Comparison of ENCODE assay signal across 8 mouse cellular contexts in genomic region chr7:135734911-135735646, GRCm38 (mm10). TPM values are rescaled to one million over a fixed set of nuclear protein-coding genes. Genes with fewer than 3 reads are reported as not detected.
DNase-seq lines count a peak whose midpoint lies in the region; ATAC-seq and TF ChIP-seq lines count a peak whose summit lies in the region.

No protein-coding gene starts in this region.

- no peak overlapping the region for H3K9ac ChIP-seq in forebrain, postnatal 0 days
- no peak overlapping the region for H3K9ac ChIP-seq in forebrain, embryonic 11.5 days (ENCODE audit: low read length)
- H3K9ac ChIP-seq in lung, embryonic 15.5 days: no peak overlapping the region
- H3K9ac ChIP-seq in neural tube, embryonic 13.5 days: no peak overlapping the region

- H3K27ac ChIP-seq in forebrain, postnatal 0 days (ENCODE audit: low read depth, low read length): no peak overlapping the region
- no peak overlapping the region for H3K27ac ChIP-seq in forebrain, embryonic 11.5 days (ENCODE audit: low read depth, low read length)
- H3K27ac ChIP-seq in lung, embryonic 15.5 days: peak overlapping the region; percentile 67
- no peak overlapping the region for H3K27ac ChIP-seq in neural tube, embryonic 13.5 days (replicated peaks)

- no peak for ATAC-seq in forebrain, postnatal 0 days
- ATAC-seq in forebrain, embryonic 11.5 days (replicated peaks; ENCODE audit: low FRiP score): no peak; the same call in 1 of the 2 replicates
- ATAC-seq in lung, embryonic 15.5 days (ENCODE audit: borderline replicate concordance, extremely low read depth, low FRiP score, low TSS enrichment): 0 out of 2 replicates have a peak, but pooled peaks have one; percentile 46
- ATAC-seq in inflammation-experienced regulatory T-cells, adult 6 months: peak; percentile 3
- ATAC-seq in neural tube, embryonic 13.5 days (ENCODE audit: low read depth): peak; percentile 16; the same call in 1 of the 2 replicates

- no peaks in the 10 kb centered on the region for H3K9me3 ChIP-seq in forebrain, postnatal 0 days (ENCODE audit: low read length)
- no peaks in the 10 kb centered on the region for H3K9me3 ChIP-seq in forebrain, embryonic 11.5 days (ENCODE audit: control insufficient read depth, low read length)
- no peaks in the 10 kb centered on the region for H3K9me3 ChIP-seq in lung, embryonic 15.5 days
- no peaks in the 10 kb centered on the region for H3K9me3 ChIP-seq in neural tube, embryonic 13.5 days

- no peak for DNase-seq in forebrain, postnatal 0 days
- DNase-seq in forebrain, embryonic 11.5 days (ENCODE audit: low spot score): no peak
- no peak for DNase-seq in lung, adult 2 months
- DNase-seq in cerebellum, adult 9-11 months: no peak
- DNase-seq in cerebellum, adult 18-20 months: no peak

- 82% methylated on average over 9 of the region's 9 CpGs for WGBS in forebrain, postnatal 0 days
- 85% methylated on average over 9 of the region's 9 CpGs for WGBS in forebrain, embryonic 11.5 days
- WGBS in lung, embryonic 15.5 days: 56% methylated on average over 9 of the region's 9 CpGs
- 58% methylated on average over 9 of the region's 9 CpGs for WGBS in lung, adult 2 months
- 87% methylated on average over 9 of the region's 9 CpGs for WGBS in neural tube, embryonic 13.5 days

- H3K4me2 ChIP-seq in forebrain, postnatal 0 days (ENCODE audit: low read depth): 0 out of 2 replicates have a peak overlapping the region, but pooled peaks have one; percentile 47
- no peak overlapping the region for H3K4me2 ChIP-seq in forebrain, embryonic 11.5 days (ENCODE audit: low read depth, low read length, severe bottlenecking)
- peak overlapping the region; percentile 52 for H3K4me2 ChIP-seq in lung, embryonic 15.5 days
- H3K4me2 ChIP-seq in neural tube, embryonic 13.5 days: peak overlapping the region; percentile 48; the same call in 1 of the 2 replicates

- no peak for TF ChIP-seq CTCF in forebrain, postnatal 0 days (IDR thresholded peaks at IDR 0.05; ENCODE audit: low read depth)
- no peak for TF ChIP-seq CTCF in lung, adult 2 months (IDR thresholded peaks at IDR 0.05; ENCODE audit: insufficient read depth, low read length)

- TF ChIP-seq POLR2A in lung, adult 2 months (IDR thresholded peaks at IDR 0.05; ENCODE audit: borderline replicate concordance, extremely low read depth, low read depth, low read length): no peak

- H3K4me1 ChIP-seq in forebrain, postnatal 0 days (ENCODE audit: insufficient read depth): no peaks in the 10 kb centered on the region
- no peaks in the 10 kb centered on the region for H3K4me1 ChIP-seq in forebrain, embryonic 11.5 days (replicated peaks; ENCODE audit: control insufficient read depth, insufficient read depth, low read length)
- H3K4me1 ChIP-seq in lung, embryonic 15.5 days: peaks cover 15% of the 10 kb centered on the region
- peaks cover 4% of the 10 kb centered on the region for H3K4me1 ChIP-seq in lung, adult 2 months (ENCODE audit: control insufficient read depth, insufficient read depth, low read length)
- peaks cover 9% of the 10 kb centered on the region for H3K4me1 ChIP-seq in neural tube, embryonic 13.5 days (replicated peaks)

- no peaks in the 10 kb centered on the region for H3K36me3 ChIP-seq in forebrain, postnatal 0 days (ENCODE audit: insufficient read depth)
- H3K36me3 ChIP-seq in forebrain, embryonic 11.5 days (ENCODE audit: control insufficient read depth, insufficient read depth, low read length): no peaks in the 10 kb centered on the region
- no peaks in the 10 kb centered on the region for H3K36me3 ChIP-seq in lung, embryonic 15.5 days
- H3K36me3 ChIP-seq in neural tube, embryonic 13.5 days: no peaks in the 10 kb centered on the region

- H3K27me3 ChIP-seq in forebrain, postnatal 0 days (ENCODE audit: insufficient read depth, low read length): no peaks in the 10 kb centered on the region
- no peaks in the 10 kb centered on the region for H3K27me3 ChIP-seq in forebrain, embryonic 11.5 days (ENCODE audit: control insufficient read depth, insufficient read depth, low read length)
- no peaks in the 10 kb centered on the region for H3K27me3 ChIP-seq in lung, embryonic 15.5 days
- H3K27me3 ChIP-seq in neural tube, embryonic 13.5 days: no peaks in the 10 kb centered on the region

- H3K4me3 ChIP-seq in forebrain, postnatal 0 days (ENCODE audit: low read depth, low read length): no peak overlapping the region
- no peak overlapping the region for H3K4me3 ChIP-seq in forebrain, embryonic 11.5 days (ENCODE audit: low read depth, low read length)
- H3K4me3 ChIP-seq in lung, embryonic 15.5 days: no peak overlapping the region
- H3K4me3 ChIP-seq in lung, adult 2 months (replicated peaks; ENCODE audit: extremely low read depth, low read depth, low read length): no peak overlapping the region
- H3K4me3 ChIP-seq in neural tube, embryonic 13.5 days: no peak overlapping the region

RNA-seq across cellular contexts. Expression of gene Mki67, which starts 18.9 kb away (rescaled TPM):
- 9.2 and 15.8 TPM in 2 replicates for total RNA-seq in forebrain, postnatal 0 days (2014; rRNA removed)
- 2.4 and 4.0 TPM in 2 replicates for polyA plus RNA-seq in forebrain, postnatal 0 days (2015; fragmentation: Nextera tagmentation; extraction: Ambion mirVana)
- polyA plus RNA-seq in forebrain, embryonic 11.5 days (2014; fragmentation: Nextera tagmentation; extraction: Ambion mirVana): 66.7 and 76.5 TPM in 2 replicates
- 56.6 and 59.4 TPM in 2 replicates for polyA plus RNA-seq in lung, embryonic 15.5 days (2015; fragmentation: Nextera tagmentation; extraction: Ambion mirVana)
- 0.32 and 0.73 TPM in 2 replicates for polyA plus RNA-seq in lung, adult 2 months (2012; rRNA removed)
- polyA plus RNA-seq in inflammation-experienced regulatory T-cells, adult 6 months (2017; shearing (Covaris generic)): 10 to 100 TPM in 1 of 3 experiments, 1 to 10 TPM in 2; 7.4 to 62.6 (median 9.7) TPM
- 5.9 and 8.8 TPM in 2 replicates for polyA plus RNA-seq in neural tube, embryonic 13.5 days (2015; fragmentation: Nextera tagmentation; extraction: Ambion mirVana)

Comparison
In these comparisons a context has a peak if more than half of its experiments do, and no peak if none do; other contexts are left out.
1. ATAC-seq: peak in lung, embryonic 15.5 days (single experiment), inflammation-experienced regulatory T-cells, adult 6 months (single experiment) and neural tube, embryonic 13.5 days (single experiment); none in forebrain, postnatal 0 days (single experiment) and forebrain, embryonic 11.5 days (single experiment).